Comparison of ENCODE assay signal across 37 mouse cellular contexts in genomic region chrX:57200397-57200796, GRCm38 (mm10). TPM values are rescaled to one million over a fixed set of nuclear protein-coding genes. Genes with fewer than 3 reads are reported as not detected.
"Had no signal": no experiment of that assay in that cellular context is flagged by ENCODE, and none has a peak within 500 bp of the region (broad histone marks: within the 10 kb centered on the region; RNA-seq: fewer than 3 reads in every experiment).

No protein-coding gene starts in this region.

- H3K9me3 ChIP-seq: heart, embryonic 13.5 days; heart, embryonic 15.5 days; hindbrain, embryonic 12.5 days; intestine, embryonic 15.5 days; kidney, embryonic 15.5 days; limb, embryonic 10.5 days; limb, embryonic 12.5 days; liver, embryonic 13.5 days; liver, embryonic 15.5 days had no signal

- H3K27me3 ChIP-seq: heart, embryonic 13.5 days; heart, embryonic 15.5 days; hindbrain, embryonic 12.5 days; intestine, embryonic 15.5 days; limb, embryonic 12.5 days; liver, embryonic 13.5 days; liver, embryonic 15.5 days had no signal

- H3K4me1 ChIP-seq: heart, embryonic 13.5 days; heart, embryonic 15.5 days; hindbrain, embryonic 12.5 days; intestine, embryonic 15.5 days; kidney, embryonic 15.5 days; limb, embryonic 10.5 days; limb, embryonic 12.5 days; liver, embryonic 13.5 days; liver, embryonic 15.5 days had no signal

- H3K4me3 ChIP-seq: gastrocnemius, adult 2 months; heart, adult 2 months; heart, embryonic 13.5 days; heart, embryonic 15.5 days; hindbrain, embryonic 12.5 days; intestine, embryonic 15.5 days; kidney, embryonic 15.5 days; layer of hippocampus, adult 2 months; left cerebral cortex, adult 2 months; limb, embryonic 10.5 days; limb, embryonic 12.5 days; liver, embryonic 13.5 days; liver, embryonic 15.5 days had no signal

- H3K36me3 ChIP-seq: heart, embryonic 13.5 days; heart, embryonic 15.5 days; hindbrain, embryonic 12.5 days; intestine, embryonic 15.5 days; kidney, embryonic 15.5 days; limb, embryonic 10.5 days; limb, embryonic 12.5 days; liver, embryonic 13.5 days; liver, embryonic 15.5 days had no signal

- DNase-seq: gastrocnemius, adult 2 months; gastrocnemius, postnatal 10 days; gastrocnemius, postnatal 25 days; heart, adult 11 months; heart, adult 2 months; heart, postnatal 14 days; heart, postnatal 36 days; kidney, adult 11 months; kidney, adult 2 months; kidney, adult 9 months; kidney, postnatal 14 days; kidney, postnatal 36 days; liver; liver, embryonic 13.5 days had no signal

- H3K27ac ChIP-seq: gastrocnemius, adult 2 months; heart, adult 2 months; heart, embryonic 13.5 days; heart, embryonic 15.5 days; hindbrain, embryonic 12.5 days; hindbrain, embryonic 14.5 days; intestine, embryonic 15.5 days; kidney, embryonic 15.5 days; kidney, postnatal 0 days; layer of hippocampus, adult 2 months; left cerebral cortex, adult 2 months; limb, embryonic 10.5 days; limb, embryonic 12.5 days; liver, embryonic 13.5 days; liver, embryonic 15.5 days had no signal

RNA-seq across cellular contexts. Expression of gene Cd40lg, which starts 11.5 kb away (rescaled TPM):
- total RNA-seq: gastrocnemius, adult 2 months; gastrocnemius, postnatal 10 days; gastrocnemius, postnatal 25 days; heart, adult 2 months; heart, postnatal 36 days; hematopoietic stem cell, adult 5-6 weeks; layer of hippocampus, adult 2 months; layer of hippocampus, postnatal 10 days; layer of hippocampus, postnatal 25 days; left cerebral cortex, adult 2 months; left cerebral cortex, postnatal 14 days; left cerebral cortex, postnatal 36 days had no signal
- polyA plus RNA-seq: frontal cortex, adult 2 months; gonadal fat pad, adult 2 months; heart, embryonic 11.5 days; heart, embryonic 13.5 days; heart, embryonic 15.5 days; heart, postnatal 0 days; hindbrain, embryonic 12.5 days; hindbrain, embryonic 14.5 days; intestine, embryonic 15.5 days; kidney, embryonic 15.5 days; kidney, postnatal 0 days; limb, embryonic 10.5 days; limb, embryonic 12.5 days; limb, embryonic 14.5 days; liver, embryonic 11.5 days; liver, embryonic 13.5 days; liver, embryonic 15.5 days had no signal
